Mouse (Mus musculus): ENCODE results near the gene Olfr1286. TPM values are rescaled to one million over a fixed set of nuclear protein-coding genes. Genes with fewer than 3 reads are reported as not detected.

Gene Olfr1286
- total RNA-seq (2021) (not detected), polyA plus RNA-seq (2012; rRNA removed) (not detected in 2 replicates)
- long read RNA-seq: 0 reads

GRCm38 (mm10) chr2:111422931-111423330 lies at the start of gene Olfr1286:
Gene Olfr1286 (minus strand): TSS chr2:111423115.
- no peak for DNase-seq

GRCm38 (mm10) chr2:111448842-111449241 lies 25.9 kb upstream of the Olfr1286 start, which contains the start of gene Olfr1287:
Gene Olfr1287 (plus strand): TSS chr2:111449142.
- no peak for DNase-seq

GRCm38 (mm10) chr2:111375222-111375621 lies 47.7 kb downstream of the Olfr1286 start, which contains the start of gene Olfr1284:
Gene Olfr1284 (plus strand): TSS chr2:111375522.
- DNase-seq: no peak

Other genes with a start within 250 kb of the Olfr1286 start
- not detected for gene 4930430A15Rik, start 193.5 kb downstream of the Olfr1286 start, total RNA-seq (2021)
- gene 4930430A15Rik, start 193.5 kb downstream of the Olfr1286 start, polyA plus RNA-seq (2012; rRNA removed): not detected in 2 replicates
- not detected for gene Olfr1275, start 187.8 kb downstream of the Olfr1286 start, total RNA-seq (2021)
- not detected in 2 replicates for gene Olfr1275, start 187.8 kb downstream of the Olfr1286 start, polyA plus RNA-seq (2012; rRNA removed)
- not detected for gene Olfr1276, start 168.6 kb downstream of the Olfr1286 start, total RNA-seq (2021)
- not detected in 2 replicates for gene Olfr1276, start 168.6 kb downstream of the Olfr1286 start, polyA plus RNA-seq (2012; rRNA removed)
- gene Olfr1277, start 149.0 kb downstream of the Olfr1286 start, total RNA-seq (2021): not detected
- not detected in 2 replicates for gene Olfr1277, start 149.0 kb downstream of the Olfr1286 start, polyA plus RNA-seq (2012; rRNA removed)
- gene Olfr1278, start 133.0 kb downstream of the Olfr1286 start, total RNA-seq (2021): not detected
- gene Olfr1278, start 133.0 kb downstream of the Olfr1286 start, polyA plus RNA-seq (2012; rRNA removed): not detected in 2 replicates
- not detected for gene Olfr1279, start 122.5 kb downstream of the Olfr1286 start, total RNA-seq (2021)
- not detected in 2 replicates for gene Olfr1279, start 122.5 kb downstream of the Olfr1286 start, polyA plus RNA-seq (2012; rRNA removed)
- gene Olfr1280, start 109.1 kb downstream of the Olfr1286 start, total RNA-seq (2021): not detected
- gene Olfr1280, start 109.1 kb downstream of the Olfr1286 start, polyA plus RNA-seq (2012; rRNA removed): not detected in 2 replicates
- gene Olfr1281, start 96.6 kb downstream of the Olfr1286 start, total RNA-seq (2021): not detected
- gene Olfr1281, start 96.6 kb downstream of the Olfr1286 start, polyA plus RNA-seq (2012; rRNA removed): not detected in 2 replicates
- not detected for gene Olfr1282, start 87.0 kb downstream of the Olfr1286 start, total RNA-seq (2021)
- gene Olfr1282, start 87.0 kb downstream of the Olfr1286 start, polyA plus RNA-seq (2012; rRNA removed): not detected in 2 replicates
- not detected for gene Olfr1283, start 56.3 kb downstream of the Olfr1286 start, total RNA-seq (2021)
- gene Olfr1283, start 56.3 kb downstream of the Olfr1286 start, polyA plus RNA-seq (2012; rRNA removed): not detected in 2 replicates
- gene Olfr1284, start 47.6 kb downstream of the Olfr1286 start, total RNA-seq (2021): not detected
- gene Olfr1284, start 47.6 kb downstream of the Olfr1286 start, polyA plus RNA-seq (2012; rRNA removed): not detected in 2 replicates
- gene Olfr1287, start 26.0 kb upstream of the Olfr1286 start, total RNA-seq (2021): not detected
- gene Olfr1287, start 26.0 kb upstream of the Olfr1286 start, polyA plus RNA-seq (2012; rRNA removed): not detected in 2 replicates
- gene Olfr1288, start 51.0 kb upstream of the Olfr1286 start, total RNA-seq (2021): not detected
- gene Olfr1288, start 51.0 kb upstream of the Olfr1286 start, polyA plus RNA-seq (2012; rRNA removed): not detected in 2 replicates
- gene Olfr1289, start 57.7 kb upstream of the Olfr1286 start, total RNA-seq (2021): not detected
- not detected in 2 replicates for gene Olfr1289, start 57.7 kb upstream of the Olfr1286 start, polyA plus RNA-seq (2012; rRNA removed)
- gene Olfr1290, start 70.7 kb upstream of the Olfr1286 start, total RNA-seq (2021): not detected
- not detected in 2 replicates for gene Olfr1290, start 70.7 kb upstream of the Olfr1286 start, polyA plus RNA-seq (2012; rRNA removed)
- not detected for gene Olfr1291-ps1, start 74.1 kb upstream of the Olfr1286 start, total RNA-seq (2021)
- not detected in 2 replicates for gene Olfr1291-ps1, start 74.1 kb upstream of the Olfr1286 start, polyA plus RNA-seq (2012; rRNA removed)
- not detected for gene Olfr1293-ps, start 102.1 kb upstream of the Olfr1286 start, total RNA-seq (2021)
- gene Olfr1293-ps, start 102.1 kb upstream of the Olfr1286 start, polyA plus RNA-seq (2012; rRNA removed): not detected in 2 replicates
- gene Olfr1294, start 117.2 kb upstream of the Olfr1286 start, total RNA-seq (2021): not detected
- gene Olfr1294, start 117.2 kb upstream of the Olfr1286 start, polyA plus RNA-seq (2012; rRNA removed): not detected in 2 replicates
- gene Olfr1295, start 146.6 kb upstream of the Olfr1286 start, total RNA-seq (2021): not detected
- gene Olfr1295, start 146.6 kb upstream of the Olfr1286 start, polyA plus RNA-seq (2012; rRNA removed): not detected in 2 replicates
- not detected for gene Olfr1297, start 203.4 kb upstream of the Olfr1286 start, total RNA-seq (2021)
- gene Olfr1297, start 203.4 kb upstream of the Olfr1286 start, polyA plus RNA-seq (2012; rRNA removed): not detected in 2 replicates
- gene Olfr1298, start 226.1 kb upstream of the Olfr1286 start, total RNA-seq (2021): not detected
- gene Olfr1298, start 226.1 kb upstream of the Olfr1286 start, polyA plus RNA-seq (2012; rRNA removed): not detected in 2 replicates
- not detected for gene Olfr1299, start 238.3 kb upstream of the Olfr1286 start, total RNA-seq (2021)
- gene Olfr1299, start 238.3 kb upstream of the Olfr1286 start, polyA plus RNA-seq (2012; rRNA removed): not detected in 2 replicates

All from adrenal gland, adult 2 months (tissue).